Mouse (Mus musculus) liver, embryonic 14.5 days (tissue): ENCODE measurements around the gene Tspan13.

Source experiments
- CTCF ChIP-seq: IDR thresholded peaks from 2 replicates; pipeline ENCODE4 v1.5.1; 2016; ENCODE audit warnings: antibody characterized with exemption, low read depth, control low read depth
- EP300 ChIP-seq: IDR thresholded peaks from 2 replicates; pipeline ENCODE4 v1.6.1; 2016; ENCODE audit warnings: antibody characterized with exemption, low read depth

- no peak for TF ChIP-seq CTCF
- TF ChIP-seq EP300, result no peak
Observed at GRCm38 (mm10) chr12:36050276-36050675, 8.0 kb upstream of the Tspan13 start.
